Mouse (Mus musculus) small intestine, adult 2 months (tissue): ENCODE measurements around the gene Grhl3. TPM values are rescaled to one million over a fixed set of nuclear protein-coding genes. Genes with fewer than 3 reads are reported as not detected.

Experiments used
- H3K27ac ChIP-seq: fragments of 200-500 bp; 2 replicates; pipeline ENCODE4 v1.5.1; 2012; ENCODE audit warnings: low read depth, low read length, control low read depth, inconsistent platforms; ENCODE audit not compliant: insufficient read depth
- H3K27me3 ChIP-seq: fragments of 200-500 bp; 2 replicates; pipeline ENCODE4 v1.6.1; 2012; ENCODE audit warnings: mild to moderate bottlenecking, moderate library complexity, low read length, inconsistent platforms; ENCODE audit not compliant: control insufficient read depth, insufficient read depth
- H3K36me3 ChIP-seq: fragments of 200-500 bp; 2 replicates; pipeline ENCODE4 v1.6.1; 2012; ENCODE audit warnings: mild to moderate bottlenecking, low read length, control low read depth, inconsistent platforms; ENCODE audit not compliant: control insufficient read depth, insufficient read depth
- H3K4me1 ChIP-seq: fragments of 200-500 bp; 2 replicates; pipeline ENCODE4 v1.6.1; 2012; ENCODE audit warnings: low read length, inconsistent platforms, mixed read lengths; ENCODE audit not compliant: control insufficient read depth, insufficient read depth, insufficient read length
- H3K4me3 ChIP-seq: fragments of 200-500 bp; 2 replicates; pipeline ENCODE4 v1.5.1; 2012; ENCODE audit warnings: low read depth, mild to moderate bottlenecking, control low read depth, inconsistent platforms, low read length, moderate library complexity
- CTCF ChIP-seq: fragments of 200-500 bp; IDR thresholded peaks from 2 replicates; pipeline ENCODE4 v1.5.1; 2012; ENCODE audit warnings: low read depth, mild to moderate bottlenecking, control low read depth, inconsistent platforms, low read length, moderate library complexity, mixed read lengths; ENCODE audit not compliant: insufficient replicate concordance, insufficient read length; ENCODE audit errors: extremely low read depth
- POLR2A ChIP-seq: fragments of 200-500 bp; IDR thresholded peaks from 2 replicates; pipeline ENCODE4 v1.6.1; 2012; ENCODE audit warnings: low read depth, mild to moderate bottlenecking, control low read depth, inconsistent platforms, low read length, moderate library complexity
- WGBS: fragments of 180-500 bp; shearing (Covaris S2); methylation state at CpG from one replicate; pipeline ENCODE4 v1.1.7; 2018; 5-methylcytosine and 5-hydroxymethylcytosine counted together
- polyA plus RNA-seq: library from polyadenylated mRNA; depleted of rRNA; stranded (reverse); fragments of >200 nt; gene quantifications from 2 replicates; pipeline ENCODE4 v1.2.3, GENCODE M21; 2012; rRNA removed

Gene Grhl3
- polyA plus RNA-seq, 1 experiment: 0.19 TPM

- Histone ChIP-seq H3K4me1 (peaks cover 8% of the 10 kb centered on the region), H3K27ac (peak overlapping the region; percentile 68), H3K36me3 (peaks cover 23% of the 10 kb centered on the region), H3K27me3 (no peaks in the 10 kb centered on the region), H3K4me3 (peak overlapping the region; percentile 93)
- WGBS: under 1% methylated on average over 33 of the region's 33 CpGs
- TF ChIP-seq CTCF (peak; percentile 15; the same call in 1 of the 2 replicates), POLR2A (peak; percentile 20; the same call in 1 of the 2 replicates)
Observed at GRCm38 (mm10) chr4:135493691-135494520, 79.5 kb downstream of the Grhl3 start.

GRCm38 (mm10) chr4:135493271-135493670 is 80.2 kb downstream of the Grhl3 start:
- H3K4me1 ChIP-seq: peaks cover 8% of the 10 kb centered on the region
- peak overlapping the region; percentile 93; the same call in 1 of the 2 replicates for H3K4me3 ChIP-seq
- peak overlapping the region; percentile 68 for H3K27ac ChIP-seq
- no peaks in the 10 kb centered on the region for H3K27me3 ChIP-seq
- 19% methylated on average over 4 of the region's 4 CpGs for WGBS
- TF ChIP-seq POLR2A (no peak), CTCF (no peak)
- H3K36me3 ChIP-seq: peaks cover 28% of the 10 kb centered on the region

Other genes starting within 250 kb of the Grhl3 start
- gene Srrm1, start 220.3 kb downstream of the Grhl3 start, polyA plus RNA-seq: 7.4 and 12.2 TPM in 2 replicates
- gene Ncmap, start 175.4 kb downstream of the Grhl3 start, polyA plus RNA-seq: 2.2 and 7.2 TPM in 2 replicates
- gene Rcan3, start 139.8 kb downstream of the Grhl3 start, polyA plus RNA-seq: 5.5 and 6.3 TPM in 2 replicates
- gene Stpg1, start 78.8 kb downstream of the Grhl3 start, polyA plus RNA-seq: 0.06 and 0.29 TPM in 2 replicates
- 16.4 and 32.7 TPM in 2 replicates for gene Nipal3, start 78.6 kb downstream of the Grhl3 start, polyA plus RNA-seq
- gene Ifnlr1, start 112.7 kb upstream of the Grhl3 start, polyA plus RNA-seq: 4.9 and 11.4 TPM in 2 replicates
- 62.3 and 171 TPM in 2 replicates for gene Il22ra1, start 154.5 kb upstream of the Grhl3 start, polyA plus RNA-seq
- gene Myom3, start 186.1 kb upstream of the Grhl3 start, polyA plus RNA-seq: 0.56 and 1.1 TPM in 2 replicates